Mouse (Mus musculus) adrenal gland, adult 2 months (tissue): ENCODE results near the gene Cldn2. TPM values are rescaled to one million over a fixed set of nuclear protein-coding genes. Genes with fewer than 3 reads are reported as not detected.
A peak's percentile ranks its signal among the peaks of the same experiment; 100 is the strongest.
"Not testable (repeated sequence)": the region's sequence is repeated elsewhere in the genome, so short reads cannot be mapped to it uniquely, and the experiment has no call there.

Source experiments
- DNase-seq: peaks from one replicate; pipeline ENCODE4 v3.0.0; 2021
- long read RNA-seq: library from polyadenylated mRNA; stranded (forward); transcript quantifications from one replicate; pipeline ENCODE4 v2.0.0, GENCODE M21; 2021
- polyA plus RNA-seq: library from polyadenylated mRNA; depleted of rRNA; stranded (reverse); fragments of >200 nt; gene quantifications from 2 replicates; pipeline ENCODE4 v1.2.3, GENCODE M21; 2012; rRNA removed
- total RNA-seq, 2 experiments: library from RNA; stranded (reverse); gene quantifications; 2 replicates each; pipeline ENCODE4 v1.2.3; 2021

The Cldn2 gene
- total RNA-seq = under 1 TPM; 0.12 to 0.21 TPM
- polyA plus RNA-seq = not detected in 2 replicates
- long read RNA-seq = 0 reads

- no peak for DNase-seq
Measured at GRCm38 (mm10) chrX:139800406-139800878, at the start of gene Cldn2. Gene Cldn2 (plus strand): TSS chrX:139800828.

DNA sequence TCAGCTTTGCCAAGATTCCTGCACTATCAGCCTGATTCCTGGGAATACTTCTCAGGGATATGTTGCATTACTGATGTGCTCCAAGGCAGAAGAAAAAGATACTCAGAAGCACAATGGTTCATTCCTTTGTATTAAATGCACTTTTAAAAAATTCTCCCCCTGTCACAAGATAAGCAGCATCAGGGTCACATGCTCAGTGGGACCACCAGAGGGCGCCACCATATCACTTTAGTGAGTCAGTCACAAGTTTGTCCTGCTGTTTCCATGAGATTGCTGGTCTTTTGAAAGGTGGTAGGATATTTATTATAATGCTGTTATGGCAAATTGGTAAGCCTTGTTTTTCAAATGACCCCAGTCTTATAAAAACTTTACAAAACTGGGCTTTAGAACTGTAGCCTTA lies 48.8 kb upstream of the Cldn2 start:
- peak; percentile 28 for DNase-seq

GRCm38 (mm10) chrX:139758634-139759033 lies 42.0 kb upstream of the Cldn2 start:
- not testable (repeated sequence) for DNase-seq

DNA sequence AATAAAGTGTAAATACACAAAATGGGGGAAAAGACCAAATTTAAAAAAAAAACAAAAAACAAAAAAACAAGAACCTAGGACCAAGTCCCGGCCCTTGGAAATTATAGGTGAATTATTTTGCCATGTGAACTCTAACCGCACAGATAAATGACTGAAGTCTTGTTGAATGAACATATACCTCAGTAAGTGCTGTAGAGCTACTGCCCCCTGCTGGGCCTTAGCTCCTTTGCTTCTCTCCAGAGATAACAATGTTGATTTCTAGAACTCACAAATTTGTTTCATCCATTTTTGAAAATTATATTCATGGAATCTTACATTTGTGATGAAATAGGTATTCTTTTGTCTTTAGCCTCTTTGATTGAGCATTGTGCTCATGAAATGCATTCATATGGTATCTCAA lies 38.1 kb upstream of the Cldn2 start:
- DNase-seq = no peak

GRCm38 (mm10) chrX:139769975-139770637 lies 30.5 kb upstream of the Cldn2 start:
- no peak for DNase-seq

DNA sequence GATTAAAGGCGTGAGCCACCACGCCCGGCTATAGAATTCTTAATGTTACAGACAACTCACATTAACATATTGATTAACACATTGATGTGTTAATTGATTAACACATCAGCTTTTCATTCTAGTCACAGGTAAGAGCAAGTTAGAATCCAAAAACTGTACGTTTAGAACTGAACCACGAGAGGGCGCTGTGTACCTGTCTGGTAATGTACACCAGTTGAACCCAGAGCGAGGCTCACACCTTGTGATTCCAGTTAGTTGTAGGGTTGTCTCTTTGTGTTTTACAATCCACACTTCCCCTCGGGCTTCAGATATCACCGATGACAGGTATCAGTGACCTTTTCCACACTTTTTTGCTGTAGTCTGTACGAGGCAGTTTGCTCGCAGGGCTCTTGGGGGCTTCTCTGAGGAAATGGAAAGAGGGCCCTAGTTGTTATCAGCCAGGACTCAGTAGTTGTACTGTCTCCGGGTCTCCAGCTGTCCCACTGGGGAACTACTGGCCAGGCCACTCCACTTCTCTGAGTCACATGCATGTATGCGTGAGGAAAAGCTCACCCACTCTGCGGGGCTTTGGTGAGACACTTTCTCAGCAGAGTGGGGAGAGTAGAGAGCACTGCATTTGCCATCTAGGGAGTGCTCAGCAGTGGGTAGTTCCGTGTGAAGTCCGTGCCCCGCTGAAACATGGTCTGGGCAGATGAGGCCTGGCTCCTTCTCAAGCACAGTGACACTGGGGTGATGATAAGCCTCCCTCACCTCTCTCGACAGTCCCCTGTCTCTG lies 26.1 kb upstream of the Cldn2 start:
- peak; percentile 54 for DNase-seq

DNA sequence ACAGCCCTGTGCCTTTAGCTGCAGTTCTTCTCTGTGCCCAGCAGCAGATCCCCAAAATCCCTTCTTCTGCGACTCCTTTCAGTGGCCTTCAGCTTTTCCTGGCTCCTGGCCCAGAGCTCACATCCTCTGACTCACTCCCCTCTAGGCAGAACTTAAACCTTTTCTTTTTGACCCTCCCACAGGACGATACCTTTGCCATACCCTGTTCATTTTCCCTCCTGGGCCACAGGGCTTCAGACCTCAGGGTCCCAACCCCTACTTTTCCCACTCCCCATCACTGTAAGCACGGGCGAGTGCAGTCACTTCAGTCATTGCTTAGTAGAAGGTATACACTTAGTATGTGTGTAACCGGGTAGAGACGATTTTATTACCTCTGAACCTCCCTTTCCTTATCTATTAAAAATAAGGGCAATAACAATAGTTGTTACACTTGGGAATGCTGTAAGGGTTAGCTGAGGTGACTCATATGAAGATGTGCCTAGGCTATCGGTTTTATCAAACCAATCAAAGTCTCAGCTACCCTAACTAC lies 25.5 kb upstream of the Cldn2 start:
- peak; percentile 74 for DNase-seq

DNA sequence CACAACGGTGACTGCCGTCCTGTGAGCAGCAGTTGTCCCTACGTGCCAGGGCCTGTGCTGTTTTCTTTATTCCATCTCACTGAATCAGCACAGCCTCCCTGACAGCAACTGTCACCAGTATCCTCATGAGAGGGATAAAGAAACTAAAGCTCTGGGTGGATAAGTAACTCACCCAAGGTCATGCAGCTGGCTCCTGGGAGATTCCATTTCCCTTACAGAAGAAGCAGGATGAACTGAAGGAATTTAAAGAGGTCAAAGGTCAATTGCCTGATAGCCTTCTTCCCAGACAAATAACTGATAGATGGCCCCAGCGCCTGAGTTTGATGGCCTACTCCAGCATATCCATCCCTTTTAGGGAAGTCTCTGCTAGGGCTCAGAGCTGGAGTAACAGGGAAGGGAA lies 23.3 kb upstream of the Cldn2 start:
- no peak for DNase-seq

DNA sequence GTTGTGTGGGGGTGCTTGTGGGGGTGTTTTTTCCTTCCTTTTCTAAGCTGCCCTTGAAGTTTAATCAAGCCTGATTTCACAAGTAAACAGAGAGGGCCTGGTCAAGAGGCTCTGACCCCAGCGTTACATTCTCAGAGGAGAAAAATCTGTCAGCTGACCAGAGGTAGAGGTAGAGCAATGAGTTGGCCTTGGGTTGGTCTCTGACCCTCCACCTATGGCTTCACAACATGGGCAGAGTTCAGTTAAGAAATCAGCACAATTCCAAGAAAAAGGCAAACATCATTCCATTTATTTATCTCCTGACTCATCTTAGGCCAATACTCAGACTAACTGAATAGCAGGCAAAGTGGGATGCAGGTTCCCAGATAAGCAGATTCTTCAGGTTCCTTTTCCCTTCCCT lies 21.7 kb upstream of the Cldn2 start:
- no peak for DNase-seq

DNA sequence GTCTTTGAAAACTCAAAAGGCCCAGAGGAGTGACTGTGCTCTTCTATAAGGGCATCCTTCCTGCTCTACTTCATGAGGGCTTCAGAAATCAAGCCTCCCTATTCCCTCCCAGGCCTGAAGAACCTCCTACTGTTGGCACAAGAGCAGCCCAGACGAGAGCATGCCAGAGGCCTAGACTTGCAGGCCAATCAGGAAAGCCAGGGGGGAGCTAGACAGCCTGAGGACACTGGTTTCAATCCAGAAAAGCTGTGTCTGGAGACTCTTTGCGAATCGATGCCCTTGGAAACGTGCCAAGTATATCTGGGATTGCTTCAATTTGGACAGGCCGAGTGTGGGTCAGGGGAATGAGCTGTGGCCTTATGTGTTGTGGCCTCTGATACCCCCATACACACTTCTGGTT lies 21.2 kb upstream of the Cldn2 start:
- DNase-seq = peak; percentile 24

DNA sequence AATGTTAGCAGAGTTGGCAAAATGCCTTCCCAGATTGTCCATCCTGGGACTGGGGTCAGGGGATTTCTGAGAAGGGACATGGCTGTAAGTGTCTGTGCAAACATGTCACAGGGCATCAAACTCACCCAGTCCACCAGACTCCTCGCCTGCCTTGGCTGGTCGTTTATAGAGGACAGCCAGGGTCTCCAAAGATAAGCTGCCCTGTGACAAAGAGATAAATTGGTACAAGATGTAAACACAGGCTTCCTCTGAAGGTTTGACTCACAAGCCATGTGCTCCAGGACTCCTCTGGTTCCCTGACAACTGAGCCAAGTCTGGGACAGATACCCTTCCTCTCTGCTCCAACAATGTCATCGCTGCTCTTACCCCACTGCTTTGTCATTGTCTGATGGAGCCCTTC lies 19.6 kb upstream of the Cldn2 start:
- no peak for DNase-seq

DNA sequence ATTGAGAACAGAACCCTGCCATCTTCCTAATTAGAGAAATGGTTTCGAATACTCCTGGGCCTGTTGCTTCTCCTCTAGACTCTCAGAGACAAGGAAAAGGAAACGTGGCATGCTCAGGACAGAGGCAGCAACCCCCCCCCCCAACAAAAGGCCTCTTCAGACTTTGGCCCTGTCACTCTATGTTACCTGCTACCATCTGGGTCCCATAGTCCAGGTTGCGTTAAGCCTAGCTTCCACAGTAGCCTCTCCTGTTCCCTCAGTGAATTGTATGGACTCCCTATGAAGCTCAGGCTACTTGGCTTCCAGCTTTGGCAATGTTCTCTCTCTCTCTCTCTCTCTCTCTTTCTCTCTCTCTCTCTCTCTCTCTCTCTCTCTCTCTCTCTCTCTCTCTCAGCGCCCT lies 19.1 kb upstream of the Cldn2 start:
- no peak for DNase-seq

- DNase-seq = no peak
Measured at GRCm38 (mm10) chrX:139782278-139783044, 18.2 kb upstream of the Cldn2 start, which contains the start of gene Ripply1. Gene Ripply1 (minus strand): TSS chrX:139782353.

- DNase-seq = peak; percentile 82
Measured at GRCm38 (mm10) chrX:139783045-139783422, 17.6 kb upstream of the Cldn2 start.

GRCm38 (mm10) chrX:139785764-139786163 lies 14.9 kb upstream of the Cldn2 start:
- DNase-seq = no peak

DNA sequence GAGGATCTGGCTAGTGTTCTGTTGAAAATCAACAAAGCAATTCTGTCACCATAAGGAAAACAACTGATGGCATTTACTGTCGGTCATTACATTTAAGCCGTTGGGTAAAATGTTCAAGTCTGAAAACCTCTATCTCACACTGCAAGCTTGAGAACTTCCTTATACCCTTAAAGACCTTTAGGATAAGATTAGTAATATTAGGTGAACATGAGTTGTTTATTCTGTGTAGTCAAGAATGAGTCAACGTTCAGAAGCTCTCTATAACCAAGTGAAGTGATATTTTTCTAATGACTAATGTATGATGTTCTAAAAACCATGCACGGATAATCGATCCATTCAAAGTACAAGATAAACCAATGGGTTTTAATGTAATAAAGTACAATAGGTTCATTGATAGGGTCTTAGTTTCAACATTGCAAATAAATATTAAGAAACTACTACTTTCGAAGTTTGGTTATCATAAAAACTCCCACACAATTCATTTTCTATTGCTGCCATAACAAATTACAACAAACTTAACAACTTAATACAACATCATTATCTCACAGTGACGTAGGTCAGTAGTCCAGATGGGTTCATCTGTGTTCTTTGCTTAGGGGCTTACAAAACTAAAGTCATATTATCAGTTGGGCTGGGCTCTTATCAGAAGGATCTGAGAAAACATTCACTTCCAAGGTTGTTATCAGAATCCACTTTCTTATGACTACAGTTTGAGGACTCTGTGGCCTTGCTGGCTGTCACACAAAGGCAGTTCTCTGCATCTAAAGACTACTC lies 6.4 kb upstream of the Cldn2 start:
- DNase-seq = no peak

GRCm38 (mm10) chrX:139796037-139796436 lies 4.6 kb upstream of the Cldn2 start:
- no peak for DNase-seq

DNA sequence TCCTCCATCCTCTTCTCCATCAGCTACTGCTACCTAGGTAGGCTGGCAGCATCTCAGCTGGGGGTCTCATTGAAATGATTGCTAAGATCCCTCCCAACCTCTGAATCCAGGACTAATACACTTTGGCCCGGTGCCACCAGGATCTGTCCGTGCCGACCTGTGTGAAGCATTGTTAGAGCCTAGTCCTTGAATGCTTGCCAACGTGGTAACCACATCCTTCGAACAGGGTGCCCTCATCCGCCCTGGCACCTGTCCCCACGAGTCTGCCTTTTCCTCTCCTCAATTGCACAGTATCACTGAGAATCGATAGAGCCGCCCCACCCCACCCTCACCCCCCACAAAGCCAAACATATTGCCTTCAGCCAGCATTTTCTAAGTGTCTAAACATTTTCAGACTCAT lies 2.8 kb upstream of the Cldn2 start:
- DNase-seq = peak; percentile 22

- DNase-seq = no peak
Measured at GRCm38 (mm10) chrX:139799953-139800352, 675 bp upstream of the Cldn2 start.

DNA sequence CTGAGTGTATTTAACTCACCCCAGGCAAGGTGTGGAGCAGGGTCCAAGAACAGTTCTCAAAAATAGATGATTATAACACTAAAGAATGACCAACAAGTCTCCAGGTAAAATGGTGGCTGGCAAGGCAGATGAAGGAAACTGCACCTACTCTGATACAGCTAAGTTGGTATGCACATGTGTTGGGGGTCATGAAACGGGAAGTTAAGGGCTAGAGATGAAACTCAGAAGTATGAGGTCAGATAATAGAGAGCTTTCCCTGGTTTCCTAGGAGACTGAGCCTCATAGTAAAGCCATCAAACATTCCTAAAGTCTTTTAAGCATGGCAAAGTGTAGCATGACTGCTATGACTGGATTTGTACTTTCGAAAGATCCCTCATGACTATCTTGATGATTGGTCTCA lies 2.4 kb downstream of the Cldn2 start:
- DNase-seq = no peak

DNA sequence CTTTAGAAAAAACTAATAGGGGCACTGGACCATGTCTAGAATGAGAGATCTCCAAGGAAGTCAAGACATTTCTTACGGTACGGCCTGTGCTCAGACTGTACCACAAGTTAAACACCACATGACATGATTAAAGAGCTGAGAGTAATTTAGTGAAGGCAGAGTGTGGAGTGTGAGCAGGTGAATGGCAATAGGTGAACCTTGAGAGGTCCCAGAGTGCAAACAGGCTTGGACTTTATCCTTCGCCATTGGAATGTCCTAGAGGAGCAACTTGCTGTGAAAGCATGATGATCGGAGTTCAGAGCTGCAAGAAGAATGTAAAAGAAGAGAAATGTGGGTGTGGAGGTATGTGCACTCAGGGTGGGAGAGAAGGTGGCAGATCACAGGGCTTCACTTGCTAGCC lies 5.3 kb downstream of the Cldn2 start:
- DNase-seq = no peak

DNA sequence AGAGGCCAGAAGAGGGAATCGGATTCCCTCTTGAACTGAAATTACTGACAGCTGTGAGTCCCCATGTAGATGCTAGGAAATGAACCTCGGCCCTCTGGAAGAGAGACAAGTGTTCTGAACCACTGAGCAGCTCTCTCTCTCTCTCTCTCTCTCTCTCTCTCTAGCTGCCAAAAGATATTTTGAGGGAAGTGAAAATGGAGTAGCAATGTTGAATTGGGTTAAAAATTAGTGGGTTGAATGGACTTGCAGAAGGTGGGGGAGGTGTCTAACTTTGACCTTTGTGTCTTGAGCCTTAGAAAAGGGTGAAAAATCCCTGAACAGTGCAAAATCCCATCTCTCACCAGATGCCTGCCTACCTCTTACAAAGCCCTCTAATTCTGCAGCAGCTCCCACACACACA lies 6.8 kb downstream of the Cldn2 start:
- DNase-seq = no peak
